Mouse (Mus musculus) neural tube, embryonic 11.5 days (tissue): ENCODE measurements around the gene Arntl. TPM values are rescaled to one million over a fixed set of nuclear protein-coding genes. Genes with fewer than 3 reads are reported as not detected.

ENCODE experiments used
- ATAC-seq: fragments of 200-750 bp; cut with Nextera tagmentation; 2 replicates; pipeline ENCODE4 v1.8.0; 2017; ENCODE audit warnings: moderate number of reproducible peaks, mild to moderate bottlenecking, moderate TSS enrichment, moderate library complexity; ENCODE audit not compliant: insufficient read depth, low FRiP score, low TSS enrichment
- DNase-seq: peaks from one replicate; pipeline ENCODE4 v3.0.0-alpha.2; 2015; ENCODE audit warnings: low spot score
- H3K27ac ChIP-seq: fragments of 300-500 bp; sonication (generic); 2 replicates; pipeline ENCODE4 v1.5.1; 2014; ENCODE audit warnings: low read depth, mild to moderate bottlenecking, low read length
- H3K27me3 ChIP-seq: fragments of 300-500 bp; sonication (generic); 2 replicates; pipeline ENCODE4 v1.6.1; 2014; ENCODE audit warnings: mild to moderate bottlenecking, low read length, mixed read lengths; ENCODE audit not compliant: control insufficient read depth, insufficient read depth
- H3K36me3 ChIP-seq: fragments of 300-500 bp; sonication (generic); 2 replicates; pipeline ENCODE4 v1.6.1; 2014; ENCODE audit warnings: mild to moderate bottlenecking, low read length, moderate library complexity, mixed read lengths; ENCODE audit not compliant: control insufficient read depth, insufficient read depth
- H3K4me1 ChIP-seq: fragments of 300-500 bp; sonication (generic); 2 replicates; pipeline ENCODE4 v1.6.1; 2014; ENCODE audit warnings: low read length, mixed read lengths; ENCODE audit not compliant: control insufficient read depth, insufficient read depth
- H3K4me2 ChIP-seq: fragments of 300-500 bp; sonication (generic); 2 replicates; pipeline ENCODE4 v1.6.1; 2014; ENCODE audit warnings: low read depth, mild to moderate bottlenecking, moderate library complexity
- H3K4me3 ChIP-seq: fragments of 300-500 bp; sonication (generic); 2 replicates; pipeline ENCODE4 v1.5.1; 2014; ENCODE audit warnings: low read depth, low read length
- H3K9ac ChIP-seq: fragments of 300-500 bp; sonication (generic); 2 replicates; pipeline ENCODE4 v1.6.1; 2014; ENCODE audit warnings: mild to moderate bottlenecking, low read length
- H3K9me3 ChIP-seq: fragments of 300-500 bp; sonication (generic); 2 replicates; pipeline ENCODE4 v1.6.1; 2016; ENCODE audit warnings: low read length; ENCODE audit not compliant: control insufficient read depth
- WGBS: fragments of 180-500 bp; shearing (Covaris S2); extraction: QIAGEN DNeasy Blood & Tissue Kit; methylation state at CpG from one replicate; pipeline ENCODE4 v1.1.7; 2014; 5-methylcytosine and 5-hydroxymethylcytosine counted together
- polyA plus RNA-seq: library from polyadenylated mRNA; unstranded; fragments of >200 nt; fragmentation: Nextera tagmentation; extraction: Ambion mirVana; gene quantifications from 2 replicates; pipeline ENCODE4 v1.2.1, GENCODE M21; 2014

Arntl gene
- polyA plus RNA-seq, 1 experiment from 2014 or later, result 8.6 TPM

DNA sequence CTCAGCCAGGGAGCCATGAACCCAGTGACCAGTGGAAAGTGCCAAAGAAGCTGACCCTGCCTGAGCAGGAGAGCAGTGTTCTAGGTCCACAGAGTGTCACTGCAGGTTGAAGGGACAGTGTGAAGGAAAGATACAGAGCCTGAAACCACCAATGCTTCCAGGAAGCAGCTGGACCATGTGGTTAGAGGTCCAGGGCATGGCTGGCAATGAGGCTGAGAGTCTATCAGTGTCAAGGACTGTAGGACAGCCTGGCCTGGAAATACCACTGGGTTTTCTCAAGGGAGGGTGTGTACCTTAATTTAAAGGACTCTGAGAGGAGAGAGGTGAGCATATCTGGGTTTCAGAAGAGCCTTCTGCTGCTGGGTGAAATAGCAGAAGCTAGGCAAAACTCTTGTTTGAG lies 22.2 kb upstream of the Arntl start:
- H3K4me1 ChIP-seq, result no peaks in the 10 kb centered on the region
- no peak overlapping the region for H3K4me2 ChIP-seq
- no peak for ATAC-seq

DNA sequence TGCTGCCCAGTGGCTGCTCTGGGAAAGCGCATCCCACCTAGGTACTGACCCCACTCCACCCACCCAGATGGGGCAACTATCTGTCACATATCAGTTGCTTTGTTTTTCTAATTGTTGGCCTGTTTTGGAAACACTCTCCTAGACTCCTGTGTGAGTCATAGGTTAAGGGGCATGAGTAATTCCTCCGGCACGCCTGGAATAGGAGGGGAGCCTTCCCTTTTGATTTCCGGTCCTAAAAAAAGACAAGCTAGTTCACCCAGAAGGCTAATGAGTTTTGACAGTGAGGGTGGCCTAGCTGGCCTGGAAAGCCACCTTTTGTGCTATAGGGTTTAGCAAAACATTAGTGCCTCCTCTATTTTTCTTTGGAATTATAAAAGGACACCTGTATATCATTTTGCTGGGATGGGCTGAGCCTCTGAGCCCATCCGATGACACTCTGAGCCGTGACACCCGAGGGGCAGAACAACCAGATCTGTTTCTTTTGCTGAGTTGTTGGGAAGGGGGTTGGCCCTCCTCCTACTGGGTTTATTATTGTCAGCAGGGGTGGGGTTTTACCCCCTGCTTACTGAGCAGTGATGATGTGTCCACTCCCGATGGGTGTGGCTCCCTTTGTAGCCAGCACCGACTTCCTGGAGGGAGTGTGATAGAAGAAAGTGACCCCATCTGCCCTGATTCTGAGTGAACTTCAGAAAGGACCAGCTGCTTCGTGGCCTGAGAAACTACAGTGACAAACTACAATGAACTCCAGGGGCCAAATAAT lies 21.0 kb upstream of the Arntl start:
- no peaks in the 10 kb centered on the region for H3K36me3 ChIP-seq
- no peak overlapping the region for H3K9ac ChIP-seq
- H3K4me1 ChIP-seq, result no peaks in the 10 kb centered on the region
- WGBS, result 54% methylated on average over 10 of the region's 10 CpGs
- H3K4me2 ChIP-seq, result no peak overlapping the region
- no peaks in the 10 kb centered on the region for H3K27me3 ChIP-seq
- ATAC-seq (no peak), DNase-seq (no peak)
- H3K9me3 ChIP-seq, result no peaks in the 10 kb centered on the region
- no peak overlapping the region for H3K27ac ChIP-seq
- no peak overlapping the region for H3K4me3 ChIP-seq

More for the DNA sequence above, 22.2 kb upstream of the Arntl start:
- no peak overlapping the region for H3K27ac ChIP-seq
- H3K27me3 ChIP-seq, result no peaks in the 10 kb centered on the region
- no peak overlapping the region for H3K9ac ChIP-seq
- no peaks in the 10 kb centered on the region for H3K9me3 ChIP-seq
- H3K36me3 ChIP-seq, result no peaks in the 10 kb centered on the region
- H3K4me3 ChIP-seq, result no peak overlapping the region
- DNase-seq, result no peak

DNA sequence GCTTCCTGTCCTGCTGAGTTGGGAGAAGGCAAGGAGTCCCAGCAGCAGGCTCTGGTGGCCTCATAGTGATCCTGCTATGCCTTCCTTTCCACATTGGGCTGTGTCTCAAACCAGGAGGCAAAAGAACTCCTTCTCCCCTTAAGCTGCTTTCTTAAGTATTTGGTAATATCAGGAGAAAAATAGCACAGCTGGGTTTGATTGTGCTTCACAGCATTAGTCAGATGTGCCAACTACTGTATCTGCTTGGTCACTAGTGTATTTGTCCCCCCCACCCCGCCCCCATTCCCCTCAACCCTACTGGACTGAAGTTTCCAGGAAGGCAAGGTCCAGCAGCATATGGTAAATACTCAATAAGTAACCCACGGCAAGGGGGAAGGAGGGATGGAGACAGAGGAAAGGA lies 19.2 kb upstream of the Arntl start:
- Histone ChIP-seq H3K27me3 (no peaks in the 10 kb centered on the region), H3K4me2 (no peak overlapping the region), H3K4me3 (no peak overlapping the region), H3K4me1 (no peaks in the 10 kb centered on the region), H3K27ac (no peak overlapping the region), H3K9me3 (no peaks in the 10 kb centered on the region), H3K36me3 (no peaks in the 10 kb centered on the region), H3K9ac (no peak overlapping the region)
- DNase-seq (no peak), ATAC-seq (no peak)
- WGBS, result 51% methylated on average over 2 of the region's 2 CpGs

DNA sequence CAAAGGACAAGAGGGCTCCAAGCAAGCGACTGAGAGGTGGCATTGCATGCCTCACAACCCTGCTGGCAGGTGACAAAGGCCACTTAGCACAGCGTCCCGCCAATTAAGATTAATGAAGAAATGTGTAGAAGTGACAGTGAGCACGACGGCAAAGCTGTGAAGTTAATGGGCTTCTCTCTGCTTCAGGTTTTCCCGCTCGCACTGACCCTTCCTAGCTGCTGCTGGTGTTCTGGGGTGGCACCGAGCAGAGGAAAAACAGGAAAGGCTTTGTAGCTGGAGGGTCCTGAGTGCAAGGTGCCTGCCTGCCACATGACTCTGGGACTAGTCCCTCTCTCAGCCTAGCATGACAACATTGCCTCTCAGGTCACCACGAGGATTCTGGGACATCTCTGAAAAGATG lies 18.7 kb upstream of the Arntl start:
- WGBS, result 56% methylated on average over 9 of the region's 9 CpGs
- Histone ChIP-seq H3K9ac (no peak overlapping the region), H3K27ac (no peak overlapping the region), H3K36me3 (no peaks in the 10 kb centered on the region), H3K9me3 (no peaks in the 10 kb centered on the region), H3K4me1 (no peaks in the 10 kb centered on the region), H3K4me3 (no peak overlapping the region), H3K27me3 (no peaks in the 10 kb centered on the region), H3K4me2 (no peak overlapping the region)
- ATAC-seq (no peak), DNase-seq (no peak)

DNA sequence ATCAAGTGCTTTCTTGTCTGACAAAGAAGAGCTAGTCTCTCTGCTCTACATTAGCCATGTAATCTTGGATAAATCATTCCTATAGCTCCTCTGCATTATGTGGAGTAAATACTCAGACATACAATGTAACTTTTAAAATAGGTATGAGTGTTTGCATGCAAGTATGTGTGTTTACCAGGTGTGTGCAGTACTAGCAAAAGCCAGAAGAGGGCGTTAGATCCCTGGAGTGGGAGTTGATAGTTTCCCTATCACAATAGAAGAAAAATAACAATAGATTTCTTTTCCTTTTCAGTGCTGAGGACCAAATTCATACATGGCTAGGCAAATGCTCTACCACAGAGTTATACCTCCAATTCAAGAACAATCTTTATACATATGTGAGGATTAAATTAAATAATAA lies 15.5 kb upstream of the Arntl start:
- 62% methylated on average over 1 of the region's 1 CpGs for WGBS
- H3K9me3 ChIP-seq, result no peaks in the 10 kb centered on the region
- no peak for ATAC-seq
- no peaks in the 10 kb centered on the region for H3K27me3 ChIP-seq
- H3K36me3 ChIP-seq, result no peaks in the 10 kb centered on the region
- H3K27ac ChIP-seq, result no peak overlapping the region
- H3K4me2 ChIP-seq, result no peak overlapping the region
- no peak overlapping the region for H3K4me3 ChIP-seq
- H3K9ac ChIP-seq, result no peak overlapping the region
- no peaks in the 10 kb centered on the region for H3K4me1 ChIP-seq
- no peak for DNase-seq

DNA sequence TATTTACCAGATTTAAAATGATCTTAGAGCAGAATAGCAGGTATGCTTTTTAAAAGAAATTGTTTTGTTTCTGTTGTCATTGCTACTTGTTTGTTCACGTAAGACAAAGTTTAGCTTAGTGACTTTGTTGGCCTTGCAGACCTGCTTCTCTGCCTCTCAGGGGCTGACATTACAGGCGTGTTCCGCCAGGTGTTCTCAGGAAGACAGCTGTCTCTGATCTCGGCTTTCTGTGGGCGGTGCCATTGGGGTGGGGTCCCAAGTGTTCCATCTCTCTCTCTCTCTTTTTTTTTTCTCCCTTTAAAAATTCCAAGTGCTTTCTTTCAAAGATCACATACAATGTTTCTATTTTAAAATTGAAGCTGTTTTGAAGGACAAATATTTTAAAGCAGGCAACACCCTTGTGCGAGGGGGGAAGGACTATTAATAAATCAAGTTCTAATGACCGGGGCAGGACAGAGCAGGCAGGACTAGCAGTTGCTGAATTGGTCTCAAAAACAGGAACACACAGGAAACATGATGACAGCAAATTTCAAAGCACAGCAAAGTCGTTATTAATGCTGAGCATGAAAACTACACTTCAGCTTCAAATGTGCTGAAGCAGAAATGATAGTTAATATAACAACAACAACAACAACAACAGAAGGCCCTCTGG lies 14.4 kb upstream of the Arntl start:
- DNase-seq, result no peak

DNA sequence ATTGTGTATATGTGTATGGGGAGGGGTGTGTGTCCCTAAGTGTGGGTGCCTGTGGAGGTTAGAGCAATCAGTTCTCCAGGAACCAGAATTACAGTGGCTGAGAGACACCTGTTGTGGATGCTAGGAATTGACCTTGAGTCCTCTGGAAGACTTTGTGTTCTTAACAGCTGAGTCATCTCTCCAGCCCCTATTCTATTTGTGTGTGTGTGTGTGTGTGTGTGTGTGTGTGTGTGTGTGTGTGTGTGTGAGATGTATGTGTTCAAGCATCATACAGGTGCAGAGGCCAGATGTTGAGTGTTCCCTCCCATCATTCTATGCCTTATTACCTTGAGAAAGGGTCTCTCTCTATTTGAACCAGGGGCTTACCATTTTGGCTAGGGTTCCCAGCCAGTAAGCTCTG lies 13.4 kb upstream of the Arntl start:
- no peak overlapping the region for H3K4me2 ChIP-seq
- no peaks in the 10 kb centered on the region for H3K27me3 ChIP-seq
- H3K9ac ChIP-seq, result no peak overlapping the region
- DNase-seq (no peak), ATAC-seq (no peak)
- H3K4me3 ChIP-seq, result no peak overlapping the region
- no peaks in the 10 kb centered on the region for H3K9me3 ChIP-seq
- H3K27ac ChIP-seq, result no peak overlapping the region
- no peaks in the 10 kb centered on the region for H3K4me1 ChIP-seq
- H3K36me3 ChIP-seq, result no peaks in the 10 kb centered on the region

More for the DNA sequence above, 14.4 kb upstream of the Arntl start:
- Histone ChIP-seq H3K4me1 (no peaks in the 10 kb centered on the region), H3K27ac (no peak overlapping the region), H3K4me2 (no peak overlapping the region), H3K36me3 (no peaks in the 10 kb centered on the region), H3K27me3 (no peaks in the 10 kb centered on the region), H3K9me3 (no peaks in the 10 kb centered on the region), H3K9ac (no peak overlapping the region), H3K4me3 (no peak overlapping the region)
- 57% methylated on average over 8 of the region's 8 CpGs for WGBS
- ATAC-seq, result no peak

DNA sequence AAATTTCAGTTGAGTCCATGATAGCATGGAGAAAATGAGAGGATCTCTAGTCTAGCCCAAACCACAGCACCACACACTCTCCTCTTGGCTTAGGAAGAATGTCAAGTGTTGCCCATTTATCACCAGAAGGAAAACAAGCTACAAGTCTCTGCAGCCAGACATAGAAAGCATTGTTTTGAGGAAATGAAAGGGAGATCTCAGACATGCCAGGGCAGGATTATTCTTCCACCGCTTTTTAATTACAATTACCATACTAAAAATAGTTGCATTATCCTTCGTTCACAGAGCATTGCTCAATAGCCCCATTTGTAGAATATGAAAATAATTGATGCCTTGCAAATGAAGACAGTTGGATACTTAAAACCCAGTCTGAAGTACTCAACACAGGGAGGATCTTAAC lies 12.0 kb upstream of the Arntl start:
- Histone ChIP-seq H3K36me3 (no peaks in the 10 kb centered on the region), H3K9ac (no peak overlapping the region), H3K4me1 (no peaks in the 10 kb centered on the region), H3K4me3 (no peak overlapping the region), H3K27me3 (no peaks in the 10 kb centered on the region), H3K27ac (no peak overlapping the region), H3K4me2 (no peak overlapping the region), H3K9me3 (no peaks in the 10 kb centered on the region)
- WGBS, result 61% methylated on average over 2 of the region's 2 CpGs
- DNase-seq (no peak), ATAC-seq (no peak)

DNA sequence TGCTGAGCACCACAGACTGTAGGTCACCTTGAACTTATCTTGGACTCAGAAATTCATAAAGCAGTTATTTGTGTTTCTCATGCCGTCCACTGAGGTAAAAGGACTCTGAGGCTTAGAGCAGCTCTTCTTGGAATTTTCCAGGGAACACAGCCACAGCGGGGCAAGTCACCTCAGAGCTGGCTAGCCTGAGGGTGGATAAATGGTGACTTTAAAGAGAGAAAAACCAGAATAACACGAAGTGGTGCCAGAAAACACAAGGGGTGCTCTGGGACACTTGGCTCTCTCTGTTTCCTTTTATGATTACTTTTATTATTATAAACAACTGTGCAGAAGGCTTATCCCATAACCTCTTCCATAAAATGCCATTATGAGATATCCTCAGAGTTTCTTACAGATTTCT lies 11.1 kb upstream of the Arntl start:
- Histone ChIP-seq H3K4me1 (no peaks in the 10 kb centered on the region), H3K27me3 (no peaks in the 10 kb centered on the region), H3K36me3 (no peaks in the 10 kb centered on the region), H3K9me3 (no peaks in the 10 kb centered on the region), H3K27ac (no peak overlapping the region), H3K4me3 (no peak overlapping the region), H3K9ac (no peak overlapping the region), H3K4me2 (no peak overlapping the region)
- 89% methylated on average over 3 of the region's 3 CpGs for WGBS
- no peak for DNase-seq
- ATAC-seq, result no peak
